Mouse (Mus musculus) stomach, postnatal 0 days (tissue): ENCODE measurements around the gene Zfp85. TPM values are rescaled to one million over a fixed set of nuclear protein-coding genes. Genes with fewer than 3 reads are reported as not detected.
"Not testable (repeated sequence)": the region's sequence is repeated elsewhere in the genome, so short reads cannot be mapped to it uniquely, and the experiment has no call there.

Source experiments
- ATAC-seq: fragments of 200-750 bp; cut with Nextera tagmentation; 2 replicates; pipeline ENCODE4 v1.8.0; 2017; ENCODE audit not compliant: low FRiP score, low TSS enrichment
- DNase-seq: peaks from one replicate; pipeline ENCODE4 v3.0.0-alpha.2; 2016; ENCODE audit warnings: low spot score
- H3K27ac ChIP-seq: fragments of 300-500 bp; sonication (generic); replicated peaks from 2 replicates; pipeline ENCODE4 v1.5.1; 2014; ENCODE audit warnings: mild to moderate bottlenecking, control low read depth
- H3K27me3 ChIP-seq: fragments of 300-500 bp; sonication (generic); 2 replicates; pipeline ENCODE4 v1.6.1; 2014; ENCODE audit warnings: low read length; ENCODE audit not compliant: control insufficient read depth, insufficient read depth
- H3K36me3 ChIP-seq: fragments of 300-500 bp; sonication (generic); 2 replicates; pipeline ENCODE4 v1.6.1; 2014; ENCODE audit warnings: low read length, mixed read lengths; ENCODE audit not compliant: control insufficient read depth, insufficient read depth
- H3K4me1 ChIP-seq: fragments of 300-500 bp; sonication (generic); replicated peaks from 2 replicates; pipeline ENCODE4 v1.6.1; 2014; ENCODE audit warnings: antibody characterized with exemption; ENCODE audit not compliant: control insufficient read depth, insufficient read depth
- H3K4me2 ChIP-seq: fragments of 300-500 bp; sonication (generic); replicated peaks from 2 replicates; pipeline ENCODE4 v1.6.1; 2014; ENCODE audit warnings: low read depth, mild to moderate bottlenecking, control low read depth, moderate library complexity
- H3K4me3 ChIP-seq: fragments of 300-500 bp; sonication (generic); 2 replicates; pipeline ENCODE4 v1.5.1; 2014; ENCODE audit warnings: low read depth, low read length, control low read depth
- H3K9ac ChIP-seq: fragments of 300-500 bp; sonication (generic); 2 replicates; pipeline ENCODE4 v1.6.1; 2014; ENCODE audit warnings: mild to moderate bottlenecking, low read length, control low read depth, mixed read lengths
- H3K9me3 ChIP-seq: fragments of 300-500 bp; sonication (generic); 2 replicates; pipeline ENCODE4 v1.6.1; 2016; ENCODE audit warnings: low read length; ENCODE audit not compliant: control insufficient read depth
- CTCF ChIP-seq: IDR thresholded peaks from 2 replicates; pipeline ENCODE4 v1.5.1; 2016; ENCODE audit warnings: antibody characterized with exemption, low read depth, mild to moderate bottlenecking, moderate library complexity
- EP300 ChIP-seq: optimal IDR thresholded peaks from 2 replicates; pipeline ENCODE3; 2016; ENCODE audit warnings: antibody characterized with exemption
- WGBS: fragments of 180-500 bp; shearing (Covaris S2); extraction: QIAGEN DNeasy Blood & Tissue Kit; methylation state at CpG from one replicate; pipeline ENCODE4 v1.1.7; 2014; 5-methylcytosine and 5-hydroxymethylcytosine counted together
- polyA plus RNA-seq: library from polyadenylated mRNA; unstranded; fragments of >200 nt; fragmentation: Nextera tagmentation; extraction: Ambion mirVana; gene quantifications from 2 replicates; pipeline ENCODE4 v1.2.1, GENCODE M21; 2015

The Zfp85 gene
- 2.1 and 2.2 TPM in 2 replicates for polyA plus RNA-seq

- DNase-seq (peak; percentile 76), ATAC-seq (peak; percentile 95)
- Histone ChIP-seq H3K4me2 (peak within 1 kb of the TSS; percentile 52), H3K36me3 (no peaks in the 10 kb centered on the region), H3K9ac (peak within 1 kb of the TSS; percentile 36; the same call in 1 of the 2 replicates), H3K27me3 (no peaks in the 10 kb centered on the region), H3K27ac (peak within 1 kb of the TSS; percentile 26; the same call in 1 of the 2 replicates), H3K4me1 (no peaks in the 10 kb centered on the region), H3K9me3 (no peaks in the 10 kb centered on the region), H3K4me3 (peak within 1 kb of the TSS; percentile 57)
- TF ChIP-seq EP300 (no peak), CTCF (no peak)
- 6% methylated on average over 24 of the region's 24 CpGs for WGBS
These were observed at the start of gene Zfp85 for GRCm38 (mm10) chr13:67754333-67755306. Zfp85 (minus strand) TSS chr13:67755228.

- not testable (repeated sequence) for H3K27ac ChIP-seq, ATAC-seq, H3K36me3 ChIP-seq, H3K9ac ChIP-seq, H3K9me3 ChIP-seq, DNase-seq, H3K4me1 ChIP-seq, H3K27me3 ChIP-seq, H3K4me3 ChIP-seq, H3K4me2 ChIP-seq
- WGBS: 84% methylated on average over 3 of the region's 3 CpGs
These were observed 44.1 kb upstream of the Zfp85 start for GRCm38 (mm10) chr13:67799151-67799550.

- WGBS: 87% methylated on average over 3 of the region's 3 CpGs
- no peak for DNase-seq
- H3K9me3 ChIP-seq: no peaks in the 10 kb centered on the region
These were observed 43.6 kb upstream of the Zfp85 start for GRCm38 (mm10) chr13:67798618-67799017.

GRCm38 (mm10) chr13:67791921-67792455, 37.0 kb upstream of the Zfp85 start:
- H3K4me3 ChIP-seq: no peak overlapping the region
- H3K4me2 ChIP-seq: no peak overlapping the region
- no peak for DNase-seq
- no peaks in the 10 kb centered on the region for H3K27me3 ChIP-seq
- 92% methylated on average over 10 of the region's 10 CpGs for WGBS
- H3K36me3 ChIP-seq: no peaks in the 10 kb centered on the region; the same call in 1 of the 2 replicates
- no peak overlapping the region for H3K27ac ChIP-seq
- no peak for TF ChIP-seq EP300
- no peak for ATAC-seq
- no peaks in the 10 kb centered on the region for H3K9me3 ChIP-seq
- H3K9ac ChIP-seq: no peak overlapping the region
- H3K4me1 ChIP-seq: no peaks in the 10 kb centered on the region

More at GRCm38 (mm10) chr13:67798618-67799017, 43.6 kb upstream of the Zfp85 start:
- Histone ChIP-seq H3K4me2 (no peak overlapping the region), H3K9ac (no peak overlapping the region), H3K4me3 (no peak overlapping the region), H3K36me3 (no peaks in the 10 kb centered on the region), H3K27me3 (no peaks in the 10 kb centered on the region), H3K4me1 (no peaks in the 10 kb centered on the region), H3K27ac (no peak overlapping the region)
- ATAC-seq: no peak
- TF ChIP-seq EP300: no peak
- TF ChIP-seq CTCF: no peak

- TF ChIP-seq EP300 (no peak), CTCF (no peak)
- peak within 1 kb of the TSS; percentile 40; the same call in 1 of the 2 replicates for H3K27ac ChIP-seq
- DNase-seq: peak; percentile 51
- no peaks in the 10 kb centered on the region for H3K9me3 ChIP-seq
- peak within 1 kb of the TSS; percentile 66 for H3K4me3 ChIP-seq
- H3K4me1 ChIP-seq: no peaks in the 10 kb centered on the region
- H3K27me3 ChIP-seq: no peaks in the 10 kb centered on the region
- H3K36me3 ChIP-seq: no peaks in the 10 kb centered on the region
- peak within 1 kb of the TSS; percentile 90 for H3K4me2 ChIP-seq
- WGBS: 6% methylated on average over 26 of the region's 26 CpGs
- peak; percentile 96 for ATAC-seq
- peak within 1 kb of the TSS; percentile 62 for H3K9ac ChIP-seq
These were observed 24.5 kb upstream of the Zfp85 start, which contains the start of gene Zfp493 for GRCm38 (mm10) chr13:67779265-67780221. Zfp493 (plus strand) TSS chr13:67779693.
